Mouse (Mus musculus) megakaryocyte, adult 5-6 weeks (primary cell): ENCODE measurements around the gene Reln. TPM values are rescaled to one million over a fixed set of nuclear protein-coding genes. Genes with fewer than 3 reads are reported as not detected.

Experiments
- ATAC-seq: 2 replicates; pipeline ENCODE4 v1.8.0; 2016; ENCODE audit warnings: mild to moderate bottlenecking, inconsistent platforms; ENCODE audit not compliant: poor library complexity, severe bottlenecking
- total RNA-seq, 2 experiments: library from RNA; stranded (forward) in 1 of 2; stranded (reverse) in 1 of 2; fragments of 153-499, 151-499 nt in 1 of 2; fragments of 221-1000, 200-1000 nt in 1 of 2; gene quantifications; 2 replicates each; pipeline versions ENCODE4 v1.2.3 to v1.2.4; 2015 to 2017

The Reln gene
- total RNA-seq, 2 experiments from 2014 or later: 0.15 TPM; not detected in 1

DNA sequence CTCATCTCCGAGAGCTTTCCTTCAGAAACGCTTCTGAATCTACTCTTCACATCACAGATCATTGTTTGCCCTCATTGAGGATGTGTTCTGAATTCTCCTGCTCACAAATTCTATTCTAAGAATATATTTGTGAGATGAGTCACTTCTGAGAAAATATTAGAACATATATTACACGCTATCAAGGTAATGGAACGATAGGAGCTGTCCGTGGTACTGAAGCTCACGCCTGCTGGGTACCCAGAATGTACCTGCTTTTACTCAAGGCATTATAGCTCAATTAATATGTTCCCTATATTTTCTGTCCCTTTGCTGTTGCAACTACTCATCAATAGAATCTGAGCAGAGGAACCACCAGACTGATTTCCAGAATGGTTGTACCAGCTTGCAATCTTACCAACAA, 107.7 kb downstream of the Reln start:
- no peak for ATAC-seq

DNA sequence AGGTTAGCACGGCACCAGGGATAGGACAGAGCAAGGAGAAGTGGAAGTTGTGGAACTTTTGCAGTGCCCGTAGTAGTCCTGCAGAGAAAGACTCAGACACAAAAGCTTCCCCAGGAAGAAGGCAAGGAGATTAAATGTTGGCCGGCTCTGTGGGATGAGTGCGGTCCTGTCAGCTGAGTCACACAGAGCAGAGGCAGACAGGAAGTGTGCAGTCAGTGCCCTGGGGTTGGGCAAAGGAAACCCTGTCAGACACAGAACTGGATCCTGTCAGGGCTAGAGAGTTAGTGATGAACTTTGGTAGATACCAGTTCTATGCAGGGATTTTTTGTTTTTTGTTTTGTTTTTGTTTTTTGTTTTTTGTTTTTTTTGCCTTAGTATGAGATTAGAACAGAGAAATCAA, 120.0 kb downstream of the Reln start:
- ATAC-seq: no peak

DNA sequence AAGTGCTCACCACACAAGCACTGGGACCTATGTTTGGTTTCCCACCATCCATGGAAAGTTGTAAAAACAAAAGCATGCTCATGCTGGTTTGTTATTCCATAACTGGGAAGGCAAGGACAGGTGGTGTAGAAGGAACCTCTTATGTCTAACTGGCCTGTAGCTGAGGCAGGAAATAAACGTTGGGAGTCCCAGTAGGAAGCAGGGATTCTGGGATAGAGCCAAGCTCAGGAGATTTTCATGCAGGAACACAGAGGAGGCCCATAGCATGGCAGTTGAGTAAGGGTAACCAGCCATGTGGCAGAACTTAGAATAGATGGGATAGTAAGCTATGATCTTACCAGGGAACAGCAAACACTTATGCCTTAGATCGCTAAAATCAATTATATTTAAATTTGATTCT, 120.6 kb downstream of the Reln start:
- ATAC-seq: no peak

DNA sequence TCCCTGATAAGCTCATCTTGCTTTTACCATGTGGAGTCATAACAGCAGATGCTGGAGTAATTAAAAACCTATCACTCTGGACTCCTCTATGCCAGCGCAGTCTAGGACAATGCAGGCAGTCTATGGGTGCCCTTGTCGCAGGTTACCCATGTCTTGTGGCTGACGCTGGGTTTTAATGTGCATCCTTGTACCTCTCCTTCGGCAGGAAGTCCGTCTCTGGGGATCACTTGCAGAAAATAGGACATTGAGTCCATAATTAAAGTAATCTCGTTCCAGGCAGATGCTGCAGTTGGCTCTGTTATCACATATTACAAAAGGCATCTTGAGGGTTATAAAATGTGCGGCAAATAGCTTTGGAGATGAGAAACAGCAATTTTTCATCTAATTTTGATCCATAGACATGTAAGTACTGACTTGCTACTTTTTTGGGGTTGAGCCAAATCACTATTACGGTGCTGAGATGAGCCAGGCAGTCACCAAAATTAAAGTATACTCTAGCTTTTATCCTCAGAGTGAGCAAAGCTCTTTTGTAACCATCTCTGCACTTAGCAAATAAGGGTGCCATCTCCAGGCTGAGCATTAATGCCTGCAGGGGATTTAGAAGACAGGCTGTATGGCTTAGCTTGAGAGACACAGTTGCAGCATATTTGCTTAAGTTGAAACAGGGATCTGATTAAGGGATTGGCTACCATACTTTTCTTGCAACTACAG, 136.0 kb downstream of the Reln start:
- ATAC-seq: no peak

DNA sequence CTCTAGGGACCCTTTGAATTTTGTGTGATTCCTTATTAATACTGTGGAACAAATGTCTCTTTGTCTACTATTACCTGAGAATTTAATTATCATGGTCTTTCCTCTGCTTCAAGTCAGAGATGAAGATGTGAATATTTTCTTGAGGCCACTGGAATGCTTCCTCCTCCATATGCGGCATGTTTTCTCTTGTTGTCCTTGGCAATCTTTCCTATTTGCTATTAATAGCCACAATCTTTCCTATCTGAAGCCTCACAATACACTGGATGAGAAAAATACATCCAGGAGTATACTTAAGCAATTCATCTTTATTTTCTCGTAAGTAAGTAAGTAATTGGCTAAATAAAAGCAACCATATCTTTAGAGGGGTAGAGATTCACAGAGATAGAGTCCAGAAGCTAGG, 146.6 kb downstream of the Reln start:
- no peak for ATAC-seq

DNA sequence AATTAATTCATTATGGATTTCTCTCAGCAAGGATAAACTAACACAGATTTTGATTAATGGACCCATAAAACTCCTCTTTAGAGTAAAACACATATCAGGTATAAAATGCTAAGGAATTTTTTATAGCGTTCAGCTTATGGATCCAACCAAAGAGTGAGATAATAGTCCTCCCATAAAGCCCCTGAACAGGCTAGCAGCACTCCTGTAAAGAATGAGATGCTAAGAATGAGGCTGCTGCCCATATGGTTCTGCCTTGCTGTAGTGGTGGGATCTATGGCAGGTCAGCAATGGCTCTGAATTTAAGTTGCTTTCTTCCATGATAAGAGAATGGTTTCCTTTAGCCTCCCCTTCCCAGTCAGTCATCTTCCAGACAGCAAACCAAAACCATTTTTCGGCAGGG, 147.6 kb downstream of the Reln start:
- no peak for ATAC-seq

DNA sequence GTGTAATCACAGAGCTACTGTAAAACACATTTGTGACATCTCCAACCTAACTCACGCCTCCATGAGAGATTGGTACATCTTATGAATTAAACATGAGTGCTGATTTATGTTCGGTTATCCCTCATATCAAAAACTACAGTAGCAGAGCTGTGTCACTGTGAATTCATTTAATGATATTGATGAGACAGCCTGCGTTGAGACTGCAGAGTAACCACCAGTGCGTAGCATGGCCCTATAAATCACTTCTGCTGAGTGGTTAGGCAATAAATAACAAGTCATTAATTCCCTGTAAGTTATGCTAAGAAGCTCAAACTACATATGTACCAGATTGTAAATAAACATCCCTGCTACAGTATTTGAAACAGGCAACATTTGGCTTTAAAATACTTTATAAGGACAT, 148.0 kb downstream of the Reln start:
- ATAC-seq: no peak

DNA sequence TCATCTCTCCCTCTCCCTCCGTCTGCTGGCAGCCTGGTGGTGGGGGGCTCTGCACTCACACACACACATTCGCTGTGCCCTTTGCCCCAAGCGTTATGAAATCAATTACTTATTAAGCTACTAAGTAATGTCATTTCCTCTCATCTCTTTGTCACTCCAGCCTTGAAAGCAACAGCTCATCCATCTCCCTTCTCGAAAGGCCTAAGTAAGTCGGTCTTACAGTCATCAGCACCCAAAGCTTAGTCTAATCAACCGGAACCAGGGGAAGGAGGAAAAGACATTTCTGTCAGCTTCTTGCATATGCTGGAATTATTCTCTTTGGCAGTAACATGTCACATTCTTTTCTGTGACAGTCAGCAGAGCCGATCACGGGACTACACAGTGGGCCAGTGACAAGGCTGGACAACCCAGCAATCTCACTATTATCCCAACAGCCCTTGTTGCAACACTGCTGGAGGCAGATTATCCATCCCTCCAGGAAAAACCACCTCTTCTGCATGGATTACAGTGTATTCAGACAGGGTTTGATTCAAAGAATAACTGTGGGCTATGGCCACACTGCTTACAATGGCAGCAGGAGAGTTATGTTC, 149.1 kb downstream of the Reln start:
- no peak for ATAC-seq

DNA sequence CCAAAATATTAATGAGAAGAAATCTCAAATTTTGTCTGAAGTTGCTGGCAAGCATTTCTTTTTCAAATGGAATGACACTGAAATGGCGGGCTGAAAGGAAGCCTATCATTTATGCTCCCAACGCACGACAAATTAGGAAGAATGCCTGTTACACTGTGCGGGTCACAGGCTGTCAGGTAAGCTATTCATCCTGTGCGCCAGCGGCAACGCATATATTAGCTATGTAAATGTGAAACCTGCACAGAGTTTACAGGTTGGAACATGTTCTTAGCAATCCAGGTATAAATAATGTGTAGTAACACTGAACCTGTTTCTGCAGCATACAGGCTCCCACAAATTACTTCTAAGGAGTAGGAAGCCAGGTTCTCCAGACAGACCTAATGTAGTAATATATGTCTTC, 152.7 kb downstream of the Reln start:
- no peak for ATAC-seq

DNA sequence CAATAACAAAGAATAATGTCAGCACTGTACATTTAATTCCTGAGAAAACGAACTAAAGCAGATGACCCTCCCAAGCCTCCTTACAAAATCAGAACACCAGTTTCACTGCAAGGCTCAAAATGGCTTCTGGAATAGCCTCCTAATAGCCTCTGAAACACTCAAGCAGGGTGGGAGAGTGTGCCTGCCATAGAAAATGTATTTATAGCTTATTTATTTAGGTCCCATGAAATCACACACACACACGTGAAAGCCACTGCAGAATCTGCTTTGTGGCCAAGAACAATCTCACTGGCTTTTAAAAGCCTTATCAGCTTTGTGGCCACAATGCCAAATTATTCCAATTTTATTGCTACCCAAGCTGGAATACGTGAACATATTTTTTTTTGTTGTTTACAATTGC, 154.2 kb downstream of the Reln start:
- no peak for ATAC-seq

DNA sequence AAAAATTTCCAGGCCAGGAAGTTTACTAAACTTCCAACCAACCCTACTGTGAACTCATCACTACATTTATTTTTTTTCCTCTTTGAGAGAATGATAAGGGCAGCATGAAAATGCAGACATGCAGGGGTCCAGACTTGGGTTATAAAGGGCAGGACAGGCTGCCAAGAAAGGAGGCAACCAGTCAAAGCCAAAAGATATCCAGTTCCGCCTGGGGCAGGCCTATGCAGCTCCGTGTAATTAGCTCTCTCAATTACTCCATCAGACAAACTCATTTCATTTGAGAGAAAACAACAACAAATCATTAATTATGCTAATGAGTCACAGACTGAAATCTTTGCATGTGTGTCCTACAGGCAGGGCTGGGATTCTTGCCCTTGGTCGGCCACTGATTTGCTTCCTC, 156.9 kb downstream of the Reln start:
- no peak for ATAC-seq

DNA sequence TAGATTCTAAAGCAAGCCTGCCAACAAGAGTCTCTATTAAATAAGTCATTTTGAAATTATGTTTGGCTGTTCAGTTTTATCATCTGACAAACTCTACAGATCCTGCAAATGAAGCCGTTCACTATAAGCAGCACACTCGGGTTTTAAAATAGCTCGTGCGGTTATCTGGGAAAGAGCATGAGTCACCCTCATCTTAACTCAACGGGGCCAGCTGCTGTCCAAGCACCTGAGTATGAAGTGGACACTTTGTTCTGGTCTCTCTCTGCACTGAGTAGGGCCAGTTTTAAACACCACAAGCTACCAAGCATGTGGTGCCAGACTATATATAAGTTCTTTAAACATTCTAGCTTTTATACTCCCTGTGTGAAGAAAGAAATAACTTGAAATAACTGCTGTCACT, 168.0 kb downstream of the Reln start:
- ATAC-seq: no peak

DNA sequence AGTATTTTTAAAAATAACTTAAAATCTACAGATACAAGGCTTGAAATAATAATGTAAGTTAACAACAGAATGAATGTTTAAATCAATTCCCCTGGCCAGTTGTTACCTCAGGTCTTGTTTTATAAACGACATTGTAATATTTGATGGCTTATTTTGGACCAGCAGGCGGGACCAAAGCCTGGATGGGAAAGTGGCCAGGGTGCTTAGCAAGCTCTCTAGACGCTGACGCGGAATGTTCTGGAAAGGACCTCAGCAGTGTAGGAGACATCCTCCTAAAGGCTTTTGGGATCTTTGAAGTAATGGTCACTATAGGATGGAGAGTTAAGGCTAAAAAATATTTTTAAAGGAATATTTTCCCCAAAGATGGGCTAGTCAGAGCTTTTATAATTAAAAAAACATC, 173.2 kb downstream of the Reln start:
- no peak for ATAC-seq

DNA sequence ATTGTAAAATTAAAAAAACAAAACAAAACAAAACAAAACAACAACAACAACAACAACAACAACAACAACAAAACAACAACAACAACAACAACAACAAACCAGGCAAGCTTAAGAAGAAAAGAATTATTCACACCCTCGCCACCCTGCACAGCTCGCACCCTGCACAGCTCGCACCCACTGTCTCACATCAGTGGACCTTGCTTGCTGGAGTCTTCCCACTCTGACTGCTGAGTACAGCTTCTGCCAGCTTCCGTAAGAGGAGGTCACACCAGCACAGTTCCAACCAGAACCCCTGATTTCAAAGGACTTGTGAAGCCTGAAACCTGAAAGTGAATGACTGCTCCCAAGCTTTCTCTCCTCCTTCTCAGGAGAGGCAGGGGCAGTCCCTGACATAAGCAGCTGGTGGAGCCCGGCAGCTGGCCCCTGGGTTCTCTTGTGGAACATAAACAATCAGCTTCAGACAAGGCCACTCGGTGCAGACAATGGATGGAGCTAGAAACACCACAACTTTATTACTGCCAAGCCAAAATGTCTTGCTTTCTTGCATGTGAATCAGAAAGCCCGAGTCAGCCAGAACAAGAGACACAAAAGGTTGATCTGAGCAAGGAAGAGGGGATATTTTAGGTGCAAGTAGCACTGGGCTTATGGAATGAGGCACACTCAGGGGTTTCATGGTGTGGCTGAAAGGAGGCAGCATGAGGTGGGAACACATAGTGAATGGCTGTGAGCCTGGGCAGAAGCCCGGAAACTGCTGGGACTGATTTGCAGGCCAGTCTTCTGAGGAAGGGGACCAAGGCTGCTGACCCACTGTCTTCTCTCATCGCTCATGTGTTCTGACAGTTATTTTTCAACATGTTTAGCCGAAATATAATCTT, 180.2 kb downstream of the Reln start:
- ATAC-seq: no peak

DNA sequence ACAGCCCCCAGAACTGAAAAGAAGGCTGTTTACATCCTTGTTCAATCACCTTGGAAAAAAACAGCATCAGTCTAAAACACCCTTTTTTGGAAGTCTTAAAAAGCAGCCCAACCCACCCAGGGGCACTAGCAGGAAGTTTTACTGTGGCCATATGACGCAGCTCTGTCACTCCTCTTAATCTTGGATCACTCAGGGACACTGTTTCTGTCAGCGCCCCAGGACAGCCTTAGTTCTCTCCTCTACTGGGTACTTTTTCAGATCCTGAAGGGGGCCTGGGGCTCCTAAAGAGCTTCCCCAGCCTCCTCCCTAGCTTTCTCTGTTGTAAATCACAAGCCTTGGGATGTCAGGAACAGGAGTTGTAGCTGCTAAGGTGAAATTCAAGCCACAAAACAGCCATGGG, 183.6 kb downstream of the Reln start:
- no peak for ATAC-seq

DNA sequence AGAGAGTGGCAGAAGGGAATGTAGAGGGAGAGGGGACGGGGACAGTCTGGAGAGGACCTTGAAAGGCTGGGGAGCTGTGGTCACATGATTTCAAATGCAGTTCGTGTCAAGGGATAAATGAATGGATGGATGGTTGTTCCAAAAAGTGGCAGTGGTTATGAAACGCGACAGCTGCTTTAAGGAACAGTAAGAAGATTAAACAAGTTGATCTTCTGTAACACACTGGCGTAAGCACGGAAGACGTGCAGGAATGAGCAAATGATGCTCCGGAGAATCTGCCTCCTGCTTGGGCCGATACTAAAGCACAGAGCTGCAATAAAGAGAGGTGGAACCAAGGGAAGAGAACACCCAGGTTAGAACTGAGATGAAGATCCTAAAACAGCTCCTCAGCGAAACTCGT, 185.7 kb downstream of the Reln start:
- ATAC-seq: no peak

DNA sequence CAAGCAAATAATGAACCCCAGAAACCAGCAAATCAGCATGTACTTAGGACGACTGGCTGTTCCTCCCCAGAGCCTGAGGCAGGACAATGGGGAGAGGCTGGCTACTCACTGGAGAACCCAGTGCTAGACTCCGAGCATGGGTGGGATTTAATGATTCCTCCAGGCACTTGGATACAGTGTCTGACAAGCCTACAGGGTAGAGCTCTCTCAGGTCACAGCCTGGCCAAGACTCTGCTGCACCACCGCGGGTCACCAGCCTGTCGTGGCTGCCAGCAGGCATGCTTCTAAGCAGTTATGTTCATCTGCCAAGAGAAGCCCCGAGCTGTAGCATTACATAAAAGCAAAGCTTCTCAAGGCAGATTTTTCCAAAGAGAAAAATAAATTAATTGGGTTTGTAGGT, 190.9 kb downstream of the Reln start:
- ATAC-seq: no peak

DNA sequence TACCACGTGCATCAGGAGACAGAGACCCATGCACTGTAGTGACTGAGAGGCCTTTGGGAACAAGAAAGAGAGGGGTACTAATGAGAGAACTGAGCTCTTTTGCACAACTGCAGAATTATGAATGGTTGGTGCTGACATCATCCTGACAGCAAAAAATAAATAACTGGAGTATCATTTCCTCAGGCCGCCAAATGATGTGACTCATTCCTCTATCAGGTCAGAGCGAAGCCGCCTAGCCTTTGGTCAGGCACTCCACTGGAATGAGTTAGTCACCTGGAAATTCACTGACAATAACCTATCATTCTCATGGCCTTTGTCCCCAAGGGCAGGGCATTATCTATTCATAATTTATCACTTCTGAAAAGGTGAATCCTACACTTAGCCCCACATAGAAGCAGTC, 202.7 kb downstream of the Reln start:
- no peak for ATAC-seq

DNA sequence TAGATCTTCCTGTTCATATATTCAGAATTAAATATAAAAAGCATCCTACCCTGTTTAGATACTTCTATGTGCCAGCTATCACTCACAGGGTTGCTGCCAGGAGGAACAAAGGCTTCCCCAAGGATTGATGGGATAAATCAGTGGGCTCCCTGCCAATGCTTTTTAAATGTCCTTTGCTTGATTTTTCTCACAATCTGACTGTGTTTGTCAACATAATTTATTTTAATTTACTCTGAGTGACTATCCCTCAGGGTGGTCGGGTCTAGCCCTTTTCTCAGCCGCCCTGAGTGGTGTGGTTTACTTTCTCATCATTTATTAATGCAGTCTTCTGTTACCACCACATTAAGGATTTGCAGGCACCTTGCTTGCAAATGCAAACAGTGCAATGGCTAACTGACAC, 205.5 kb downstream of the Reln start:
- no peak for ATAC-seq

DNA sequence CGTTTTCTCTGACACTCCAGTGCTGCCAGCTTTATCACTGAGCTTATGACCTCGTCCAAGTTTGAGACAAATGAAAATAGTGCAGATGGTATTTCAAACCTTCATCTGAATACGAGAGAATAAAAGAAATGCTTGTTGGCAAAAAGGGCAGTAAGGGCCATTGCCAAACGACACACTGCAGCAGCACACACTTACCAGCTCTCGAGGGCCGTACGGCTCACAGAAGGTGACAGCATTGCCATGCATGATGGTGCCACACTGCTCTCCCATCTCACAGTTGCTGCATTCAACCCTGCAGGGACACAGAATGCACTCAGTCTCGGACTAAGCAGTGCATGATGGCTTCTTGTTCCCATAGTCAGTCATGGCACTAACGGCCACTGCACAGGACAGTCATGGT, 210.1 kb downstream of the Reln start:
- no peak for ATAC-seq

DNA sequence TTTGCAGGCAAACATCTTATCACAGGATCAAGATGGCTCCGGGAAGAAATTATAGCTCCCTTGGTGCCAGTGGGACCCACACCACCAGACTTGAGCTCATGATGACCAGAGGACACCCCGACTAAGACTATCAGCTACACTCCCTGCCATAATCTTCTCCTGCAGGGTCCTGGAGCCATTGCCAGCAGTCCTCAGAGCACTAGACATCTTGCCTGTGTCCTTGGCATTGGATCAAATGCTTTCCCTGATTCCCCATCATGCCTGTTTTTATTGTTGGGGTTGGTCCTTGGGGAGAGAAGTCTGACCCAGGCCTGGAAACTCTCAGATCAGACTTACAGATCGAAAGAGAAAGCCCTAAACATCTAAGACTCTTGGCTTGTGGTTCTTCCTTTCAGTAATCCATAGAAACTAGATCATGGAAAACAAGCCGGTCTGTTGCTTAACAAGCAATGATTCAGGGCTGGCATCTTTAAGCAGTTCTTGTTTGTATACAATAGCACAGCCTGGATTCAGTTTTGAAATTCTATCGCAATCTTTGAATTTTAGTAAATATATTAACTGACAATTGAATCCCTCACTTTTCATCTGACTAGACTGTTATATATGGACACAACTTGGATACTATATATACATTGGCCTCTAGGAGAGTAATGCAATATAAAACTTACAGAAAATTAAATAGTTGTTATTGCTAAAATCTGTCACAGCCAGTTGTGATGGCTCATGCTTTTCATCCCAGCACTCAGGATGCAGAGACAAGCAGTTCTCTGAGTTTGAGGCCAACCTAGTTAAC, 212.6 kb downstream of the Reln start:
- ATAC-seq: no peak
